Mouse (Mus musculus) adrenal gland, postnatal 4 days (tissue): ENCODE data around the gene Btnl6. TPM values are rescaled to one million over a fixed set of nuclear protein-coding genes. Genes with fewer than 3 reads are reported as not detected.
"Not testable (repeated sequence)": the region's sequence is repeated elsewhere in the genome, so short reads cannot be mapped to it uniquely, and the experiment has no call there.

Source experiments
- DNase-seq, 2 experiments: peaks; one replicate each; pipeline ENCODE4 v3.0.0; 2021 to 2022; ENCODE audit warnings: low spot score in 2 of 2, mixed read lengths in 2 of 2
- long read RNA-seq, 2 experiments: library from polyadenylated mRNA; stranded (forward); transcript quantifications; one replicate each; pipeline ENCODE4 v2.0.0; 2021
- total RNA-seq, 2 experiments: library from RNA; stranded (reverse); gene quantifications; 2 replicates each; pipeline ENCODE4 v1.2.3; 2021

The Btnl6 gene
- not detected for total RNA-seq
- long read RNA-seq, experiment 1, result 0 reads
- long read RNA-seq, experiment 2, result 0 reads

- no peak for DNase-seq
Measured at GRCm38 (mm10) chr17:34517252-34517651, at the start of gene Btnl6. Btnl6 (minus strand) TSS chr17:34517352.

- no peak for DNase-seq
Measured at GRCm38 (mm10) chr17:34564796-34565195, 47.6 kb upstream of the Btnl6 start.

GRCm38 (mm10) chr17:34564003-34564421 is 46.9 kb upstream of the Btnl6 start, which contains the start of gene Notch4:
Notch4 (plus strand) TSS chr17:34564268.
- no peak for DNase-seq

GRCm38 (mm10) chr17:34563354-34563753 is 46.2 kb upstream of the Btnl6 start:
- DNase-seq, result no peak

GRCm38 (mm10) chr17:34562595-34562994 is 45.4 kb upstream of the Btnl6 start:
- DNase-seq, result no peak

- no peak for DNase-seq
Measured at GRCm38 (mm10) chr17:34561200-34561599, 44.0 kb upstream of the Btnl6 start.

GRCm38 (mm10) chr17:34560438-34560837 is 43.3 kb upstream of the Btnl6 start:
- DNase-seq, result no peak

- DNase-seq, result no peak
Measured at GRCm38 (mm10) chr17:34559895-34560294, 42.7 kb upstream of the Btnl6 start.

- DNase-seq, result no peak
Measured at GRCm38 (mm10) chr17:34559116-34559515, 42.0 kb upstream of the Btnl6 start.

GRCm38 (mm10) chr17:34557411-34557810 is 40.3 kb upstream of the Btnl6 start:
- DNase-seq, result no peak

- DNase-seq, result no peak
Measured at GRCm38 (mm10) chr17:34556406-34556805, 39.3 kb upstream of the Btnl6 start.

- peak in 1 of 2 experiments; percentile 74 for DNase-seq
Measured at GRCm38 (mm10) chr17:34555483-34555882, 38.3 kb upstream of the Btnl6 start.

- no peak for DNase-seq
Measured at GRCm38 (mm10) chr17:34549843-34550242, 32.7 kb upstream of the Btnl6 start.

GRCm38 (mm10) chr17:34549156-34549555 is 32.0 kb upstream of the Btnl6 start:
- DNase-seq, result no peak

GRCm38 (mm10) chr17:34547601-34548000 is 30.4 kb upstream of the Btnl6 start:
- DNase-seq, result no peak

GRCm38 (mm10) chr17:34546797-34547196 is 29.6 kb upstream of the Btnl6 start:
- DNase-seq, result no peak

GRCm38 (mm10) chr17:34543567-34543966 is 26.4 kb upstream of the Btnl6 start:
- not testable (repeated sequence) for DNase-seq

- DNase-seq, result no peak
Measured at GRCm38 (mm10) chr17:34532671-34533070, 15.5 kb upstream of the Btnl6 start.

GRCm38 (mm10) chr17:34519001-34519400 is 1.8 kb upstream of the Btnl6 start:
- no peak for DNase-seq

GRCm38 (mm10) chr17:34518571-34518970 is 1.4 kb upstream of the Btnl6 start:
- DNase-seq, result not testable (repeated sequence)

GRCm38 (mm10) chr17:34517795-34518194 is 643 bp upstream of the Btnl6 start:
- DNase-seq, result no peak

- DNase-seq, result no peak
Measured at GRCm38 (mm10) chr17:34516514-34516913, 638 bp downstream of the Btnl6 start.

GRCm38 (mm10) chr17:34511723-34512122 is 5.4 kb downstream of the Btnl6 start:
- DNase-seq, result not testable (repeated sequence)

- no peak for DNase-seq
Measured at GRCm38 (mm10) chr17:34507591-34507990, 9.6 kb downstream of the Btnl6 start.
